Mouse (Mus musculus): ENCODE results near the gene Casq2.

Casq2 gene

DNA sequence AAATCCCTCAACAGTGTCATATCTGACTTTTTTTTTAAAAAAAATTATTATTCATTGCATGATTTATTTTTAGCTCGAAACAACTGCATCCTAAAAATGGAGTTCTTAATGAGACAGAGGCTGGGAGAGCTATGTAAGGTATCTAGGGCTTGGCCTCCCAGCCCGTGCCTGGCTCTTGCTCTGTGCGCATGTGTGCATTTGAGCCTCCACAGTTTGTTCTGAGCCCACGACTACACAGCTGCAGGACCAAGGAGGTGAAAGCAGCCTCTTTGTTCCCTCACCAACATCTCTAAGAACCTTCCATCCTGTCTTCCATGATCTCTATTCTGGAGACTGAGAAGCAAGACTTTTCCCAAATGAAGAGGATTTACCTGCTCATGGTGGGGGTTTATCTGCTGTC is at the start of gene Casq2:
Gene Casq2 (plus strand): TSS at position 133 of the 400 bp plus-strand sequence.
- no peak for DNase-seq (ENCODE audit: low spot score in 2 of 2)

DNA sequence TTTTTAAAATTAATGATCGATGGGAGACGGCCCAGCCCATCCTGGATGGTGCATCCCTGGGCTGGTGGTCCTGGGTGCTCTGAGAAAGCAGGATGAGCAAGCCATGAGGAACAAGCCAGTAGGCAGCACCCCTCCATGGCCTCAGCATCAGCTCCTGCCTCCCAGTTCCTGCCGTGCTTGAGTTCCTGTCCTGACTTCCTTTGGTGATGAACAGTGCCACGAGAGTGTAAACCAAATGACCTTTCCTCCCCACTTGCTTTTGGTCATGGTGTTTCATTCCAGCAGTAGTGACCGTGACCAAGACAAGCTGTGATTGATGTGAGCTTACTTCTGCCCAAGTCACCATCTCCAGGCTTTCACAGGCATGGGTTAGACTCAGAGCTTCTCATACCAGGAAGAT is 48.4 kb upstream of the Casq2 start:
- DNase-seq (ENCODE audit: low spot score in 2 of 2), result no peak

DNA sequence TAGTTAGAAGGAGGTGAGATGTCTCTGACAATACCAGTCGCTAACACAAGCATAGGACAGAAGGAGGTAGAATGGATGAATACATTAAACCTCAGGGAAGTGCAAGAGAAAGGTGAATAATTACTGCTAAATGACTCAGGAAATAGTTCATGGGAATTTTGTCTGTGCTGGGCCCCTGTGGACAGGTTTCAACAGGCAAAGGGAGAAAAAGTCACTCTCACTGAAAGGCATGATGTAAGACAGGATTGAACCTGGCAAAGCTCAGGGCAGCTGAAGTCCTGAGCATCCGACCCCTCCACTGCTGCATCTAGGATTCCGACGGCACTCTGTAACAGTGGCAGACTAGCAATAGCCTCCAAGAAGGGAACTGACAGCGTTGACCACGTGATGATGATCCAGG is 47.6 kb upstream of the Casq2 start:
- DNase-seq (ENCODE audit: low spot score in 2 of 2), result no peak

DNA sequence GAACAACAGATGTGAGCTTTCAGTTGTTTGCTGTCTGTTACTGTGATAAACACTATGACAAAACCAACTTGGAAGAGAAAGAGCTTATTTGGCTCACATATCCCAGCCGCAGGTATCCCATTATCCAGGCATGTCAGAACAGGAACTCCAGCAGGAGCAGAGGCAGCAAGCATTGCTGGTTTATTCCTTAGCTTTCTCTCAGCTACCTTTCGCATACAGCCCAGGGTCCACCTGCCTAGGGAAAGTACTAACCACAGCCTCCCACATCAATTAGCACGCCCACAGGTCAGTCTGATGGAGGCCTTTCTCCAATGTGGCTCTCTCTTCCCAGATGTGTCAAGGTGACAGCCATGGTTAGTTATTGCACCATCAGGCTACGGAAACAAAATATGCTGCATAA is 44.6 kb upstream of the Casq2 start:
- no peak for DNase-seq (ENCODE audit: low spot score in 2 of 2)

DNA sequence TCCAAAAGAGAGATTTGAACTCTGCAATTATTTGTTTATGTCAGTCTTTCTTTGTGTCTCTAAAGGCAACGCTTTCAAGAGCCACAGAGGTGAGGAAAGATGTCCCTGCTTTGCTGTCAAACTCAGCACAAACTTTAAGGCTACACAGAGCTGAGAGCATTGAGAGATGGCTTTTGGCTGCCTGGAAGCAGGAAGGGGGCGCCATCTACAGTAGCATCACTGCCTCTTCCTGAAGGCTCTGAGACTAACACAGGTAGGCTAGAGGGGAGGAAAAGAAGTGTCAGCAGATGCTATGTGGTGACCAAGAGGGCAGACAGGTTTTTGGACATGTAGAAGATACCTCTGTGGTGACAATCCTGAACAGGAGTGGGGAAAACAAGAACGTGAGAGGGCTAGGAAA is 41.1 kb upstream of the Casq2 start:
- DNase-seq (ENCODE audit: low spot score in 2 of 2), result peak in 1 of 2 experiments; percentile 27

DNA sequence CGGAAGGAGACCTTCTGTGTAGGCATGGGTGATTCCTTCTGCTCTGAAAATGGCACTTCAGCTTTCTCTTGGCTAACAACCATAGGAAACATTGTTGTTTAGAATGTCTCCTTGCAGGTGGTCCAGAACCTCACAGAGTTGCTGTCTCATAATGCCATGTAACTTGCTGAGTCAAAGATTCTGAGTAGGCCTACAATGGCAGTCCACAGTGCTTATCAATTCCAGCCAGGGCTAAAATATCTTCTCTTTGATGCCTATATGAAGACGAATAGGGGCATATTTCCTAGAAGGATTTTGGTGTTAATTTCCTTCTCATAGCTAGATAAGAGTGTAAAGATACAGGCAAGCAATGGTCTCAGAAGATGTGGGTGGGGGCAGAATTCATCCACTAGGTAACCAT is 38.7 kb upstream of the Casq2 start:
- DNase-seq (ENCODE audit: low spot score in 2 of 2), result no peak

DNA sequence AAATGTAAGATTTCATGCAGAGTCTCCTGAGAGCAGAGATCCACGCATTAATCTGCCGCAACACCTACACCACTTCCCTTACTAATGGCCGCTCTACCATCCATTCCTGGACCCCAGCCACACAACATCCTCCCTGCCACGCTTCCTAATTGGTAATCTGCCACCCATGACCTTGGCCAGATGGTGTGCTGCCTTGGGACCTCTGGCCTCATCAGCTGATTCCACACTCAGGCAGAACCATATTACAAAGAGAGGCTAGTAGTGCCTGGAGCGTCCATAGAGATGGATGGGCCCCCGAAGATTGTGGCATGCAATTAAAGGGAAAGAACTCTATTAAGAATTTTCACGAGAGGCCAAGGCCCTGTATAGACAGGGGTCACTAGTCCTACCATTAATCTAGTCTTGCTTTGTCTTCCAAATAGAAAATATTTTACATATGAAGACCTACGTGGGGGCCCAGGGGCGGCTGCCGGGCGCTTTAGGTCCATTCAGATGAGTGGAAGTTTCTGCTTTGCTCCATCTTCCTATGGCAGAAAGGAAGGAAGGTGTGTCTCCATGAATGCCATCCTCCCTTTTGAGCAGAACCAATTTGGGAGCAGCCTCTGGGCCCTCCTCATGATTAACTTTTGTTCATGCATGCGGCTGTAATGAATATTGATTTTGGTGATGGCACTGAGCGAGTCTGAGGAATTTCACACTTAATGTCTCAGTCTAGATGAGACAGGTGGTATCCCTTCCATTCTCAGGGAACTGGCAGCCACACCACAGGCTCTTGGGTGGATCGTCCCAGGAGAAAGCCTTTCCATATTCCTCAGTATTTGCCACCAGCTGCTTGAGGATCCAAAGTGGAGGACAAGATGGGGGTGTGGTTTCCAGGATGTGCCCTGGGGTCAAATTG is 36.8 kb upstream of the Casq2 start:
- no peak for DNase-seq (ENCODE audit: low spot score in 2 of 2)

DNA sequence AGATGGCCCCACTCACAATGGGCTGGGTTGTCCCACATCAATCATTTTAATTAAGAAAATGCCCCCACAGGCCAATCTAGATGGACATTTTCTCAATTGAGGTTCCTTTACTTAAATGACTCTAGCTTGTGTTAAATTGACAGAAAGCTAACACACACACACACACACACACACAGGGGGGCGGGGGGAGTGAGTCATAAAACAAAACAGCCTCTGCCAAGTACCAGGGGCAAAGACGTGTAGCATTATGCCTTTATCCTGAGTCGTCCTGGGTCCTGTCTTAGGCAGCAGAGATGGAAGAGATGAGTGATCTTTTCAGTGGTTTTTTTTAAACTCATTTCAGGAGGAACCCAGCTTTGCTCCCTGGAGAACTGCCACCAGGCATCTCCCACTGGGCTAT is 34.2 kb upstream of the Casq2 start:
- DNase-seq (ENCODE audit: low spot score in 2 of 2), result no peak

DNA sequence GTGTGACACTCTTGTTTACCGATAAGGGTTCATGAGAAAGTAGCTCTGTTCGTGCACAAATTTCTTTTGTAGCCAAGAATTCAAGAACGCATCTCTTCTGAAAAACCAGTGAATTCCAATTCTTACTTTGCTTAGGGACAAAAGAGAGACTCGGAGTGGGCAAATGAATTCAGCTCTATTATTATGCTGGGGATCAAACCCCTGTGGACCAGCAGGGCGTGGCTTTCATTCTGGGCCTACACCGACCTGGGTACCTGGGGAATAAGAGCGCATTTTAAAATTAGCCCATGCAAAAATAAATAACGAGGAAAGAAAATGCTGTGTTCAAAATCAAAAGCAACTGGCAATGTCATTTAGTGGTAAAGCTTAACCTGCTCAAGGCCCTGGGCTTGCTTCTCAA is 32.9 kb upstream of the Casq2 start:
- no peak for DNase-seq (ENCODE audit: low spot score in 2 of 2)

DNA sequence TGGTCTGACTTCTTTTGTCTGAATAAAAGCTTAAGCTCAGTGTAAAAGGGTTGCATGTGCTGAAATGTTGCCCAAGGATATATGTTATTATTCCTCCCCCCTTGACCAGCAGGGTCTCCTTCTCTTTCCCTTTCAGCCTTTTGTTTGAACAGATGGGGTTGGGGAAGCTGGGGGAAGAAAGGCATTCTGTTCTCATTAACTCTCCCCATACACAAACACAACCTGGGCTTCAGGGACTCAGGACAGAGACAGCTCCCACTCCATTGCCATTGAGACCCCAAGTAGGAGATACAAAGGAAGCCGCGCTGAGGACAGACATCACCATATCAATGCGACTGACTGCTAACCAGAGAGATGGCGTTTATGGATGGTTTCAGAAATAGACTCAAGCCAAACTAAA is 30.3 kb upstream of the Casq2 start:
- no peak for DNase-seq (ENCODE audit: low spot score in 2 of 2)

DNA sequence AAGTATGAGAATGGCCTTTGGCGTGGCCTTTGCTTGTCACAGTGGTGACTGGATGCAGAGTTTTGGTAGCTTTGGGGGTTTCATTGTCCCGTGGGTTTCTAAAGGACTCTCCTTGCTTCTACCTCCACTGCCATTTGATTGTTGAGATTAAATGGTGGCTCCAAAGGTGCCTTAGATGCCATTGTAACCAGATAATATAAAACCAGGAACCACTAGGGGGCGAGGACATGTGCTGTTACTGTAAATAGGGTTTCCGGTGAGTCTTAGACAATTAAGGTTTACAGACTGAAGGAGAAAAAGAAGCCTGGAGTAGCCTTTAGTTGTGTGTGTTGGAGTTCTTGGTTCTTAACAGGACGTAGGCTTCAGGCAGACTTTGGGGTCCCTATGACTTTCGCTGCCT is 26.1 kb upstream of the Casq2 start:
- DNase-seq (ENCODE audit: low spot score in 2 of 2), result no peak

DNA sequence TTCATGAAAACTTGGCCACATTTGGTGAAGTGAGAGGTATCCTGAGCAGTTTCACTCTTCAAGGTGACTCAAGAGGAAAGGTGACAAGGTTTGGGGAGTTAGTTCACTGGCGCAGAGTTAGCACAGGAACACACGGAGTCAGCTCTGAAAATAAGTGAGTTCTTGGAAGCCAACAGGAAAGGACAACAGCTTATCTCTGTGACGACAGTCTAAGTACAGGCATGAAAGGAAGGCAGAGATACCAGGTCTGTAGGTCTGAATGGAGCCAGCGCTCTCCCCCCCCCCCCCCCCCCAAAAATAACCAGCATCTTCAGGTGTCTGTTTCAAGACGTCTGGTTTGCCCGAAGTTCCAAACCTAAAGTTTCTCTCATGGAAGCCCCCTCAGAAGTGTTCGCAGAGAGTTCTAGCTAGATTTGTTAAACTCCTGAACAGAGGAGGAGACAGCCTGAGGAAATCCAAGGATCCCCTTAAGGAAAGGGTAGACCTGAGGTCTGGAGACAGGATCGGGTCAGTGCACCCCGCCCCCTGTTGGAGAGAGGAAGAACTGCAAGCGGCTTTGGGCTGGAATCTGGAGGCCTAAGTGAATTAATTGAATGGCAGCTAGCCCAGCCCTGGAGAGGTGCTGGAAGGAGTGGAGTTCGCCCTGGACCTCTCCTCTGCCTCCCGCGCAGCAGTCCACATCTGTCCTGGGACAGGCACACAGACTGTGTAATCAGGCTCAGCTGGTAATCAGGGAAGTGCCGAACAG is 24.1 kb upstream of the Casq2 start:
- DNase-seq (ENCODE audit: low spot score in 2 of 2), result peak; percentile 28 to 51

DNA sequence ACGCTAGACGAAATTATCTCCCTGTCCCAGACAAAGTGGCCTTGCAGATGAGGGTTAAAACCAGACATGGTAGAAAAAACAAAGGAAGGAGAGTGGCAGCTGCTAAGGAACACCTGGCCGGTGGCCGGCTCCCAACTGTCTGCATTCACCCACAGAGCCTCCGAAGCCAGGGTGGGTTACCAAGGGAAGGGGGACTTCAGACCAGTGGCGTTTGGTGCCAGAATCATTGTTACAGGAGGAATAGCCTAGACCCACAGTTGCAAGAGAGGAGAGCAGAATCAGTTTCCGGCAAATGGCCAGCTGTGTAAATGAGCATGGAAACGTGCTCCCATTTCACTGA is 23.6 kb upstream of the Casq2 start:
- DNase-seq (ENCODE audit: low spot score in 2 of 2), result no peak

DNA sequence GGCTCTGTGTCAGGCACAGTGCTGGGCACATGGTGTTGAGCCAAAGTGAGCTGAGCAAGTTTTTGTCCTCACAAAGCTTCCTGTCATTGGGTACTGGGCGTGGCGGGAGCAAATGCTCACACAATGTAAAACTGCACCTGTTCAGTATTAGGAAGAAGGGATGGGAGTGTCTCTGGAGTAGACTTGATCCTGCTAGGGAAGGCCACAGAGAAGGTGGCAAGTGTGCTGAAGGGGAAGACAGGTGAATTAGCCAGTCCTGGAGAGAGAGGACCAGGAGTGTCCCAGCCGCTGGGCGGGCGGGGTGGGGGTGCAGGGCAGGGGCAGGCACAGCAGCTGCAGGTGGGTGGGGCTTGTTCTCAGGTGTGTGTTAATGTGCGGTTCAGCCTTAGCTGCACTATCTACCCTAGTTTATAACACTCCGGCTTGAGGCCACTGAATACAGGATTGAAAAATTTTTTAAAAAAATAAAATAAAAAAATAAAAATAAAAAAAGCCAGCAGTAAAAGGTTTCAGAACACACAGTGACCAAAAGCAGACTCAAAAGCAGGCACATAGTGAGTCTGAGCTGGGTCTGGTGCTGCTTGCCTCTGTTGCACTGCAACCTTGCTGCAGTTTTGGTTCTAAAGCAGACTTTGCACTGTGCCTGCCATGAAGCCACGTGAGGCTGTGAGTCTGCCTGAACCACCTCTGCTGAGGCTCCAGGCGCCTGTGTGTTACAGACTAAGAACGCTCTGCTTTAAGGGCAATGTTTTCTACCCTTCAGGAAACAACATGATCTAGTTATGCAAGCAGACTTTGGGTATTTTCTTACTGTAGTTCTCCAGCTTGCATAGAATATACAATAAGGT is 22.7 kb upstream of the Casq2 start:
- DNase-seq (ENCODE audit: low spot score in 2 of 2), result no peak

DNA sequence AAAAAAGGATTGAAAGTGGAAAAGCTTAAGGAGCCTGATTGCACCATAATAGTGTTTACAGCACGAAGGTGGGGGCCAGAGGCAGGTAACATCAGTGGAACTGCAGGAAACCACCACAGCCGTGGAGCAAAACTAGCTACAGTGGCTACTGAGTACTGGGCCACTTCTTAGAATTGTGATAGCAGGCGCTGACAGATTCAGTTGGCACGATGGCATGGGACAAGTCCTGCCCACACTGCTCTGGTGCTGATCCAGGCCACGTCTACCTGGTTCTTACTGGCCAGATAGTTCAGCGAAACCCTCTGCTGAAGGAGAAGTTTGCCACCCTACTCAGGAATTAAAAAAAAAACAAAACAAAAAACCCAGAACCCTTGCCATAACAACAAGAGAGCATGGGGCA is 21.6 kb upstream of the Casq2 start:
- no peak for DNase-seq (ENCODE audit: low spot score in 2 of 2)

DNA sequence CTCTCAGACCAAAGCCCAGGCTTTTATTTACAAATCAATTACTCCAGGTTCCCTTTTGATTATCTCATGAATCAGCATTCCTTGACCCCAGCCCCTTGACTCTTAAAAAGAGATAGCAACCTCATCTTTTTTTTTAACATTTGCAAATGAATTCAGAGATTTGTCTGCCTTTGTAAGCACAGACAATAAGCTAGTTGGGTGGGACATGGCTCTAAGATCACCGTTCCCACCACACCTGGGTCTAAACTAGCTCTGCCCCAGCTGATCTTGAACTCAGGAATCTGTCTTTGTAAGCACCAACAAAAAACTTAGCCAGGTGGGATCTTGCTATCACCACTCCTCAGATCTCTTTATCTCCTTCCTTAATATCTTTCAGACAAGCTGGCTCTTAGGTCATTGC is 18.9 kb upstream of the Casq2 start:
- no peak for DNase-seq (ENCODE audit: low spot score in 2 of 2)

DNA sequence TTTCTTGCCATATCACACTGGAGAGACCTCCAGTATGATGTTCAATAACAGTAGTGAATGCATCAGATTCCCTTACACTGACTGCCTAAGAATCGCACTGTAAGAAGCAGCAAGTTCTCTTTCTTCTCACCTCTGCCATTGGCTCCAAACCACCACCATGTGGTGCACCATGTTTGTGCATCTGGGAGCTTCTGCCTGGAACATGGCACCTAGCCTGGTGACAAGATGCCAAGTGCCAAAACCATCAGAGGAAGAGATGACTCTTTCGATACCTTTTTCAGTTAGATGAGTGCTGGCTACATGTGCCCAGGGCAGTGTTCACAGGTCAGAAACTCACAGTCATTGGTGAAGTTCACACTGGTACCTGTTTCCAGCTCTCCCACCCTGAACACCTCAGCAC is 18.4 kb upstream of the Casq2 start:
- no peak for DNase-seq (ENCODE audit: low spot score in 2 of 2)

DNA sequence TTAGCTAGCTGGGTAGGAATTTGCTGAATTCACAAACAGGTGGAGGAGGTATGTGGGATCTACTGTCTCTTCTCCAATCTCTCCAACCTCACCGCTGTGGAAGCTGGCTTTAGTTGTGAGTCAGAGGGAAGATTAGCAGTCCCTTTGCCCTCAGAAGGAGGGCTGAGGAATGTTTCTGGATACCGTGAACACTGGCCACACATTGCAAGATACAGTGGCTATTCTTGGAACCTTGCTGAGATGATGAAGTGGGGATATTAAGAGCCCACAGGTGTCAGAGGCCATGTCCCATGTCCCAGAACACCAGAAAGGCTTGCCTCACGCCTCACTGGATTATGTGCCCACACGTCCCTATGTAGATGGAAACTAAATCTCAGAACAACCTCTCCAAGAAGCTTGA is 17.0 kb upstream of the Casq2 start:
- no peak for DNase-seq (ENCODE audit: low spot score in 2 of 2)

DNA sequence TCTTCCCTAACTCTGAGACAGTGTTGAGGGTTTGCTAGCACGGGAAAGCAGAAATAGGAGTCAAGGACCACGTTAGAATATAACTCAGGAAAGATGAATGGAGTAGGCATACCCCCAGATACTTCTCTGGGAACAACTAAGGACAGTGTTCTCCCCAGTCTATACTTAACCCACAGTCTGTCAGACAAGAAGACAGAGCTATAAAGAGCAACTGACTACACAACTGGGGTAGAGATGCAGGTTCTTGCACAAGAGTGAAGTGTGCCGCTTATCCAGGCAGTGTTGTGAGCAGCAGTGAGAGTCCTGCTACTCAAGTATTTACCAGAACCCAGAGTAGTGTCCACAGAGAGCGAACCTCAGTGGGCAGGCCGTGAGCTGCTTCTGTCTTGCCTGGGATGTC is 16.5 kb upstream of the Casq2 start:
- DNase-seq (ENCODE audit: low spot score in 2 of 2), result no peak

DNA sequence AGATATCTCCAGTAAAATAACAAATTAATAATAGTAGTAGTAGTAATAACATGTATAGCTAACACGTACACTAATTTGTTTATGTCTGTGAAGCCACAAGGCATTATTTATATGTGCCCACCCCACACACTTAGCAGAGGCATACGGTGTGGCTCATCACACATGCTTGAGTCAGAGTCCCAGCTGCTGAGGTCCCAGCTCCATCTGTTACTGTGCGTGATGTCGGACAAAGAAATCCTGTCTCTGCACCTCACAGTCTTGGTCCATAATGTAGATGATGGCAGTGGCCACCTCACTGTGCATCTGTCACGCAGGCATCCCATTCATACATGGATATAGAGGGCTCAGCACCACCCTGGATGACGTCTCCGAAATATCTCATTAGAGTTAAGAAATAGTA is 15.9 kb upstream of the Casq2 start:
- peak; percentile 6 to 11 for DNase-seq (ENCODE audit: low spot score in 2 of 2)

DNA sequence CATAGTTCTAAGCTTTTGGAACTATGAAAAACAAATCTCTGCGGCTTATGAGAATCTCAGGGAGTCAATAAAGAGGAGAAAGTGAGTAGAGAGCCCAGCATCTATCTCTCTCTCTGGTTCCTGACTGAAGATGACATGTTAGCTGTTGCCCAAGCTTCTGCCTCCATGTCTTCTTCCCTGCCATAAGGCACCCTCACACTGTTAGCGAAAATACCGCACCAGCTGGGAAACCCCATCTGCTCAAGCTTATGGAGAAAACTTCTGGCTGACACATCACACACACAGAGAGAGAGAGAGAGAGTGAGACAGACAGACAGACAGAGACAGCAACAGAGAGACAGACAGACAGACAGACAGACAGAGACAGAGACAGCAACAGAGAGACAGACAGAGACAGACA is 15.2 kb upstream of the Casq2 start:
- peak; percentile 59 to 83 for DNase-seq (ENCODE audit: low spot score in 2 of 2)

DNA sequence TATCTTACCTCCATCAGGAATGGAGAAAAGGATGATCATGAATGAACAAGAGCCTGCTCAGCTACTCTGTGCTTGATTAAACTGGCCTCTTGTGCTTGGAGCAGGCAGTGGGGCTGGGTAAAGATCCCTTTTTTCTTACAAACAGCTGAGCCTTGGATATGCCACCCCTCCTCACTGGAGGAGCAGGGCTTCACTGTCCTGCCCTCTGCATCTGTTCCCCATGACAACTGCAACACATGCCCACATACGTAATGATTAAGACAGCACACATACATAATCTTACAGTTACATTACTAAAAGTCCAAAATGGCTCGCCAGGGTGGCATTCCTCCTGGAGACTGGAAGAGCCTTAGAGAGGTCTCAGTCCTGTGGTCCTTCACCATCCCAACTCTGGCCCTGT is 6.8 kb upstream of the Casq2 start:
- no peak for DNase-seq (ENCODE audit: low spot score in 2 of 2)

All from frontal cortex, postnatal 36 days (tissue).